Mouse (Mus musculus) megakaryocyte, embryonic 14.5 days (primary cell): Measurements from ENCODE around the gene Gpr155.

Experiments
- FLI1 ChIP-seq: IDR thresholded peaks from 2 replicates; pipeline ENCODE4 v1.6.1; 2012; ENCODE audit warnings: low read length, inconsistent platforms, mixed read lengths
- GATA1 ChIP-seq: IDR thresholded peaks from 3 replicates; pipeline ENCODE4 v1.6.1; 2012; ENCODE audit warnings: mixed read lengths, low read length, inconsistent platforms, borderline replicate concordance

GRCm38 (mm10) chr2:73335949-73336348 is 50.4 kb downstream of the Gpr155 start:
- TF ChIP-seq GATA1 (no peak), FLI1 (no peak)
